Mouse (Mus musculus) CH12.LX (cell line): Measurements from ENCODE around the gene Dgka. TPM values are rescaled to one million over a fixed set of nuclear protein-coding genes. Genes with fewer than 3 reads are reported as not detected.

ENCODE experiments used
- DNase-seq: peaks from one replicate; pipeline ENCODE4 v3.0.0-alpha.2; 2013; ENCODE audit errors: extremely low read depth
- H3K27ac ChIP-seq: 2 replicates; pipeline ENCODE4 v1.5.1; 2012; ENCODE audit warnings: low read depth, mild to moderate bottlenecking, control low read depth, moderate library complexity; ENCODE audit not compliant: insufficient read depth
- H3K27me3 ChIP-seq: replicated peaks from 2 replicates; pipeline ENCODE3; 2012; ENCODE audit warnings: inconsistent platforms
- H3K36me3 ChIP-seq, 2 experiments: replicated peaks in 1 of 2; 2 replicates each; pipeline versions ENCODE3 to v1.6.1; 2012; ENCODE audit warnings: inconsistent platforms in 1 of 2, low read length in 1 of 2, mild to moderate bottlenecking in 1 of 2, mixed read lengths in 1 of 2, moderate library complexity in 1 of 2; ENCODE audit not compliant: control insufficient read depth in 1 of 2, insufficient read depth in 1 of 2
- H3K4me1 ChIP-seq, 2 experiments: 2 replicates each; pipeline ENCODE4 v1.6.1; 2012; ENCODE audit warnings: inconsistent platforms in 1 of 2, moderate library complexity in 1 of 2; ENCODE audit not compliant: insufficient read depth in 2 of 2, control insufficient read depth in 1 of 2
- H3K4me2 ChIP-seq: 2 replicates; pipeline ENCODE4 v1.6.1; 2012; ENCODE audit warnings: low read depth, mild to moderate bottlenecking, control low read depth; ENCODE audit not compliant: poor library complexity, insufficient read depth, severe bottlenecking
- H3K4me3 ChIP-seq, 3 experiments: fragments of 150-350 bp in 1 of 3; sonication (generic) in 1 of 3; replicated peaks in 1 of 3; 2 replicates each; pipeline versions ENCODE3 to v1.5.1; 2011 to 2012; ENCODE audit warnings: low read depth in 2 of 3, low read length in 2 of 3, mild to moderate bottlenecking in 2 of 3, moderate library complexity in 2 of 3, control low read depth in 1 of 3, improper control_type of control experiment in 1 of 3, inconsistent platforms in 1 of 3, mixed read lengths in 1 of 3; ENCODE audit not compliant: poor library complexity in 1 of 3
- H3K79me2 ChIP-seq: replicated peaks from 2 replicates; pipeline ENCODE4 v1.6.1; 2012; ENCODE audit warnings: mild to moderate bottlenecking, moderate library complexity; ENCODE audit not compliant: control insufficient read depth, poor library complexity, insufficient read depth, severe bottlenecking; ENCODE audit errors: extremely low read depth
- H3K9ac ChIP-seq: 2 replicates; pipeline ENCODE4 v1.6.1; 2012; ENCODE audit warnings: low read depth, mild to moderate bottlenecking, control low read depth, moderate library complexity; ENCODE audit not compliant: insufficient read depth
- H3K9me3 ChIP-seq: replicated peaks from 2 replicates; pipeline ENCODE3; 2012; ENCODE audit warnings: low read length, inconsistent platforms, mixed read lengths
- BHLHE40 ChIP-seq: IDR thresholded peaks from 2 replicates; pipeline ENCODE4 v1.6.1; 2011; ENCODE audit warnings: mild to moderate bottlenecking, low read depth, low read length, improper control_type of control experiment
- CHD2 ChIP-seq: IDR thresholded peaks from 2 replicates; pipeline ENCODE4 v1.6.1; 2011; ENCODE audit warnings: low read length, improper control_type of control experiment
- CTCF ChIP-seq, 2 experiments: IDR thresholded peaks in 1 of 2; conservative IDR thresholded peaks in 1 of 2; 2 replicates each; pipeline ENCODE4 v1.5.1; 2011 to 2012; ENCODE audit warnings: low read depth in 2 of 2, low read length in 2 of 2, improper control_type of control experiment in 1 of 2, inconsistent platforms in 1 of 2, mild to moderate bottlenecking in 1 of 2, moderate library complexity in 1 of 2
- ELF1 ChIP-seq: IDR thresholded peaks from 2 replicates; pipeline ENCODE4 v1.6.1; 2014; ENCODE audit warnings: low read depth, mild to moderate bottlenecking, inconsistent platforms, low read length, improper control_type of control experiment
- EP300 ChIP-seq: IDR thresholded peaks from 2 replicates; pipeline ENCODE4 v1.6.1; 2011; ENCODE audit warnings: low read length, improper control_type of control experiment
- ETS1 ChIP-seq: conservative IDR thresholded peaks from 2 replicates; pipeline ENCODE4 v1.6.1; 2012; ENCODE audit warnings: low read depth, mild to moderate bottlenecking, inconsistent platforms, low read length, improper control_type of control experiment, moderate library complexity
- HCFC1 ChIP-seq: IDR thresholded peaks from 2 replicates; pipeline ENCODE4 v1.6.1; 2012; ENCODE audit warnings: low read depth, mild to moderate bottlenecking, inconsistent platforms, low read length, improper control_type of control experiment
- IRF4 ChIP-seq: IDR thresholded peaks from 2 replicates; pipeline ENCODE4 v1.6.1; 2014; ENCODE audit warnings: low read depth, mild to moderate bottlenecking, inconsistent platforms, low read length, improper control_type of control experiment
- JUN ChIP-seq: IDR thresholded peaks from 2 replicates; pipeline ENCODE4 v1.6.1; 2011; ENCODE audit warnings: low read depth, mild to moderate bottlenecking, low read length, improper control_type of control experiment, moderate library complexity; ENCODE audit not compliant: insufficient read depth
- KAT2A ChIP-seq: IDR thresholded peaks from 2 replicates; pipeline ENCODE4 v1.6.1; 2012; ENCODE audit warnings: low read length, improper control_type of control experiment, inconsistent platforms; ENCODE audit not compliant: insufficient replicate concordance
- MEF2A ChIP-seq: IDR thresholded peaks from 2 replicates; pipeline ENCODE4 v1.6.1; 2014; ENCODE audit warnings: low read depth, mild to moderate bottlenecking, inconsistent platforms, low read length, improper control_type of control experiment, borderline replicate concordance
- MYC ChIP-seq: IDR thresholded peaks from 2 replicates; pipeline ENCODE4 v1.6.1; 2011; ENCODE audit warnings: low read depth, mild to moderate bottlenecking, improper control_type of control experiment, low read length
- NRF1 ChIP-seq: IDR thresholded peaks from 2 replicates; pipeline ENCODE4 v1.6.1; 2014; ENCODE audit warnings: low read depth, mild to moderate bottlenecking, inconsistent platforms, low read length, improper control_type of control experiment, moderate library complexity
- PAX5 ChIP-seq: IDR thresholded peaks from 2 replicates; pipeline ENCODE4 v1.6.1; 2012; ENCODE audit warnings: low read length, inconsistent platforms, mixed read lengths
- POLR2A ChIP-seq: IDR thresholded peaks from 2 replicates; pipeline ENCODE4 v1.6.1; 2011; ENCODE audit warnings: low read depth, mild to moderate bottlenecking, improper control_type of control experiment, low read length
- RAD21 ChIP-seq: IDR thresholded peaks from 2 replicates; pipeline ENCODE4 v1.6.1; 2011; ENCODE audit warnings: low read depth, mild to moderate bottlenecking, low read length, improper control_type of control experiment, moderate library complexity
- SIN3A ChIP-seq: IDR thresholded peaks from 2 replicates; pipeline ENCODE4 v1.6.1; 2012; ENCODE audit warnings: low read length, improper control_type of control experiment, inconsistent platforms
- SMC3 ChIP-seq: IDR thresholded peaks from 2 replicates; pipeline ENCODE4 v1.6.1; 2011; ENCODE audit warnings: low read depth, low read length, improper control_type of control experiment
- UBTF ChIP-seq: IDR thresholded peaks from 2 replicates; pipeline ENCODE4 v1.6.1; 2012; ENCODE audit warnings: low read depth, mild to moderate bottlenecking, inconsistent platforms, low read length, improper control_type of control experiment, moderate library complexity
- ZC3H11A ChIP-seq: IDR thresholded peaks from 2 replicates; pipeline ENCODE4 v1.6.1; 2012; ENCODE audit warnings: low read depth, mild to moderate bottlenecking, inconsistent platforms, low read length, improper control_type of control experiment
- ZKSCAN1 ChIP-seq: IDR thresholded peaks from 2 replicates; pipeline ENCODE4 v1.6.1; 2012; ENCODE audit warnings: low read depth, inconsistent platforms, low read length, improper control_type of control experiment, borderline replicate concordance
- ZMIZ1 ChIP-seq: IDR thresholded peaks from 2 replicates; pipeline ENCODE4 v1.6.1; 2012; ENCODE audit warnings: low read depth, mild to moderate bottlenecking, inconsistent platforms, low read length, improper control_type of control experiment
- ZNF384 ChIP-seq: IDR thresholded peaks from 2 replicates; pipeline ENCODE4 v1.6.1; 2012; ENCODE audit warnings: low read depth, low read length, improper control_type of control experiment, inconsistent platforms
- dilution Hi-C: fragments of 300-500 bp; cut with MboI; formaldehyde crosslinking; loops from 2 replicates; pipeline ENCODE4 v1.14.3; 2020; ENCODE audit warnings: low sequenced_read_pairs; ENCODE audit not compliant: extremely low pct_unique_long_range_greater_than_20kb, extremely low pct_ligation_motif_present
- in situ Hi-C: fragments of 300-500 bp; cut with MboI; formaldehyde crosslinking; loops from 3 replicates; pipeline ENCODE4 v1.14.3; 2019; ENCODE audit warnings: low sequenced_read_pairs, low pct_ligation_motif_present, low pct_unique_long_range_greater_than_20kb, mixed read lengths
- polyA plus RNA-seq: library from polyadenylated mRNA; unstranded; fragments of >175 nt; gene quantifications from 2 replicates; pipeline ENCODE4 v1.2.1, GENCODE M21; 2012; ENCODE audit warnings: low read depth; ENCODE audit not compliant: insufficient read length
- total RNA-seq, 2 experiments: library from RNA; depleted of rRNA; stranded (reverse); fragments of 300-350 nt in 1 of 2; fragments of >200 nt in 1 of 2; gene quantifications; 2 replicates each; pipeline ENCODE4 v1.2.3; 2012 to 2014

The Dgka gene
- total and polyA plus RNA-seq, 3 experiments = 3.4 to 9.0 (median 6.6) TPM

- Histone ChIP-seq H3K9me3 (peaks cover 3% of the 10 kb centered on the region), H3K36me3 (peaks cover 0 to 3% of the 10 kb centered on the region in 2 experiments), H3K27ac (no peak overlapping the region), H3K4me2 (no peak overlapping the region), H3K79me2 (no peaks in the 10 kb centered on the region), H3K9ac (no peak overlapping the region), H3K4me3 (no peak overlapping the region), H3K27me3 (no peaks in the 10 kb centered on the region), H3K4me1 (peaks cover 0 to 1% of the 10 kb centered on the region in 2 experiments; a peak in 1 of 4 replicates)
- dilution Hi-C loops = no loop called here
- TF ChIP-seq KAT2A (no peak), ELF1 (no peak), MYC (no peak), CTCF (conservative IDR thresholded peaks at IDR 0.05 in 1 of 2, IDR thresholded peaks at IDR 0.05 in 1 of 2; ENCODE audit: low read depth in 2 of 2, low read length in 2 of 2) (peak in 1 of 2 experiments; percentile 72; a peak in 2 of 4 replicates), ZNF384 (peak; percentile 28; the same call in 1 of the 2 replicates), ZMIZ1 (no peak), NRF1 (no peak), CHD2 (no peak), RAD21 (peak; percentile 51), ZC3H11A (no peak), EP300 (no peak), ETS1 (no peak), SIN3A (no peak), MEF2A (no peak), PAX5 (no peak), SMC3 (peak; percentile 59), ZKSCAN1 (no peak), HCFC1 (no peak), BHLHE40 (no peak), JUN (no peak), UBTF (no peak), IRF4 (no peak), POLR2A (no peak)
- in situ Hi-C loops = loop anchor here (5.0 kb wide), 2 partner anchors 49 to 124 kb away; partner anchors contain the start of gene Ormdl2
- peak; percentile 46 for DNase-seq
Measured at GRCm38 (mm10) chr10:128773685-128774084, 29.0 kb upstream of the Dgka start.

DNA sequence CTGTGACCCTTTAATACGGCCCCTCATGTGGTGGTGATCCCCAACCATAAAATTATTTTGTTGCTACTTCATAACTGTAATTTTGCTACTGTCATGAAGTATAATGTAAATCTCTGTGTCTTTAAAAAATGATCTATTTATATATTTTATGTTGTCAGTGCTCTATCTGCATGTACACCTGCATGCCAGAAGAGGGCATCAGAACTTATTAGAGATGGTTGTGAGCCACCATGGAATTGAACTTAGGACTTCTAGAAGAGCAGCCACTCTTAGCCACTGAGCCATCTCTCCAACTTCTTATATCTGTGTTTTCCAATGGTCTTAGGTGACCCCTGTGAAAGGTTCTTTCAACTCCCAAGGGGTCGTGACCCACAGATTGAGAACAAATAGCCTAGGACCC, 28.2 kb upstream of the Dgka start:
- no peak overlapping the region for H3K27ac ChIP-seq
- no peak overlapping the region for H3K4me3 ChIP-seq
- no peaks in the 10 kb centered on the region for H3K27me3 ChIP-seq
- peak; percentile 71 for TF ChIP-seq SMC3
- TF ChIP-seq RAD21 = peak; percentile 42
- peak; percentile 30 to 67; a peak in 3 of 4 replicates for TF ChIP-seq CTCF (conservative IDR thresholded peaks at IDR 0.05 in 1 of 2, IDR thresholded peaks at IDR 0.05 in 1 of 2; ENCODE audit: low read depth in 2 of 2, low read length in 2 of 2)
- no peak for TF ChIP-seq BHLHE40
- no peak for TF ChIP-seq PAX5
- TF ChIP-seq, all 38 proteins: peak for 3
- dilution Hi-C loops (no loop called here), in situ Hi-C loops (loop anchor here (5.0 kb wide), 2 partner anchors 49 to 124 kb away; partner anchors contain the start of gene Ormdl2)
- no peak overlapping the region for H3K9ac ChIP-seq
- no peak overlapping the region for H3K4me2 ChIP-seq
- peak; percentile 22 for DNase-seq
- H3K4me1 ChIP-seq = no peaks in the 10 kb centered on the region
- H3K36me3 ChIP-seq = peaks cover 0 to 7% of the 10 kb centered on the region in 2 experiments
- peaks cover 3% of the 10 kb centered on the region for H3K9me3 ChIP-seq
- no peaks in the 10 kb centered on the region for H3K79me2 ChIP-seq
